Mouse (Mus musculus) limb, embryonic 11.5 days (tissue): ENCODE measurements at regions not wholly inside any gene's neighbourhood (a gene's known extent, or its start where the extent isn't known, plus 50 kb on each side); places are given as distances from the start of the nearest gene placed in this dataset.

Experiments
- ATAC-seq: fragments of 200-750 bp; cut with Nextera tagmentation; 2 replicates; pipeline ENCODE4 v1.8.0; 2017; ENCODE audit warnings: low read depth; ENCODE audit not compliant: insufficient number of reproducible peaks, low FRiP score, low TSS enrichment
- DNase-seq: peaks from one replicate; pipeline ENCODE4 v3.0.0-alpha.2; 2015; ENCODE audit warnings: low spot score
- H3K27ac ChIP-seq: fragments of 300-500 bp; sonication (generic); replicated peaks from 2 replicates; pipeline ENCODE4 v1.5.1; 2014; ENCODE audit warnings: low read depth, mild to moderate bottlenecking, low read length
- H3K27me3 ChIP-seq: fragments of 300-500 bp; sonication (generic); 2 replicates; pipeline ENCODE4 v1.6.1; 2014; ENCODE audit warnings: mild to moderate bottlenecking, low read length, mixed read lengths; ENCODE audit not compliant: control insufficient read depth, insufficient read depth
- H3K36me3 ChIP-seq: fragments of 300-500 bp; sonication (generic); 2 replicates; pipeline ENCODE4 v1.6.1; 2014; ENCODE audit warnings: mild to moderate bottlenecking, low read length, moderate library complexity, mixed read lengths; ENCODE audit not compliant: control insufficient read depth, insufficient read depth
- H3K4me1 ChIP-seq: fragments of 300-500 bp; sonication (generic); 2 replicates; pipeline ENCODE4 v1.6.1; 2014; ENCODE audit warnings: low read length, mixed read lengths; ENCODE audit not compliant: control insufficient read depth, insufficient read depth
- H3K4me2 ChIP-seq: fragments of 300-500 bp; sonication (generic); 2 replicates; pipeline ENCODE4 v1.6.1; 2014; ENCODE audit warnings: low read depth, mild to moderate bottlenecking, moderate library complexity; ENCODE audit not compliant: severe bottlenecking
- H3K4me3 ChIP-seq: fragments of 300-500 bp; sonication (generic); 2 replicates; pipeline ENCODE4 v1.5.1; 2014; ENCODE audit warnings: low read depth, low read length
- H3K9ac ChIP-seq: fragments of 300-500 bp; sonication (generic); 2 replicates; pipeline ENCODE4 v1.6.1; 2014; ENCODE audit warnings: mild to moderate bottlenecking, low read length
- H3K9me3 ChIP-seq: fragments of 300-500 bp; sonication (generic); 2 replicates; pipeline ENCODE4 v1.6.1; 2016; ENCODE audit warnings: low read length; ENCODE audit not compliant: control insufficient read depth
- whole genome bisulfite sequencing: fragments of 180-500 bp; shearing (Covaris S2); extraction: QIAGEN DNeasy Blood & Tissue Kit; methylation state at CpG from one replicate; pipeline ENCODE4 v1.1.7; 2014; 5-methylcytosine and 5-hydroxymethylcytosine counted together

DNA sequence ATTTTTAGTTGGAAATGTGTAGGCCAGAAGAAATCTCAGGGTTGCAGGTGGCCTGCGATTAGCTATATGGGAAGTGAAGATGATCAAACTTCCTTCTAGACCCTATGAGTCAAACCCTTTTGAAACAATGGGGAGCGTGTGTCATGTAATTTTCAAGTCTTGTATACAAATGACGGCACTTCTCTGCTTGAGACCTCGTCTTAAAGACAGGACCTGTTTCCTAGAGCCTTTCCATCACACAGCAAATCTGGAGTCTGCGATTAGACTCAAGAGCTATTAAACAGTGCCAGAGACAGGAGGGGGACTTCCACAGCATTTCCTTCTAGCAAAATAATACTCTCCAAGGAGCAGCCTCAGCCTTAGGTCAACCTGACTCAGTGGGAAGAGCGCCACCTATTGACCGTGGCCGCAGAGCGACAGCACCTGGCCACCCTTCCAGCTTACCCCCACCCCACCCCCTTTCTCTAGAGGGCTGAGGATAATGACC lies 358.9 kb upstream of the Adgrl2 start:
- Histone ChIP-seq H3K4me3 (no peak overlapping the region), H3K9me3 (no peaks in the 10 kb centered on the region), H3K27me3 (no peaks in the 10 kb centered on the region), H3K27ac (no peak overlapping the region), H3K4me2 (no peak overlapping the region), H3K36me3 (no peaks in the 10 kb centered on the region), H3K9ac (no peak overlapping the region), H3K4me1 (peaks cover 11% of the 10 kb centered on the region)
- DNase-seq (peak; percentile 81), ATAC-seq (peak; percentile 75; the same call in 1 of the 2 replicates)
- WGBS = 28% methylated on average over 9 of the region's 9 CpGs

DNA sequence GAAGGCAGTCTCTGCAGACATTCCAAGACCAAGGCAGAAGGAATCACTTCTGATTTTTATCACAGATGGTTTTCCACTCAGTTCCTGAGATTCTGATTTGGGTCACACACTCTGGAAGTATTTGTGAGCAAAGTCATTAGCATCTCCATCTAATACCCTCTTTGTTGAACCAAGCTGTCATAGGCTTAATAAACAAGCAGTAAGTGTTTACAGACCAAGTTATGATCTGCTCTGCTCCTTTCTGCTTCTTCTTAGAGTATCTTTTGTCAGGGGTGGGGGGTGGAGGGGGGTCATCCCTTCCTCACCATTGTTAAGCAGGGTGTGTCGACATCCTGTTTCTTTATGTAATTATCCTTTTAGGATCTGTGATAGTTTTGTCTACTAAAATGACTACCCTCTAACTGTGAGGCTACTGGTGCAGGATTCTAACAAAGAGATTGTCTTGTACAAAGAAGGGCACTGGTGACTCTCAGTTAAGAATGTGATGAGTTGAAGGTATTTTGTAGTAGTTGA lies 358.2 kb upstream of the Adgrl2 start:
- Histone ChIP-seq H3K4me3 (no peak overlapping the region), H3K36me3 (no peaks in the 10 kb centered on the region), H3K27me3 (no peaks in the 10 kb centered on the region), H3K9me3 (no peaks in the 10 kb centered on the region), H3K4me1 (peaks cover 11% of the 10 kb centered on the region), H3K27ac (no peak overlapping the region), H3K9ac (no peak overlapping the region), H3K4me2 (no peak overlapping the region)
- whole genome bisulfite sequencing = 81% methylated on average over 1 of the region's 1 CpGs
- no peak for ATAC-seq
- no peak for DNase-seq

DNA sequence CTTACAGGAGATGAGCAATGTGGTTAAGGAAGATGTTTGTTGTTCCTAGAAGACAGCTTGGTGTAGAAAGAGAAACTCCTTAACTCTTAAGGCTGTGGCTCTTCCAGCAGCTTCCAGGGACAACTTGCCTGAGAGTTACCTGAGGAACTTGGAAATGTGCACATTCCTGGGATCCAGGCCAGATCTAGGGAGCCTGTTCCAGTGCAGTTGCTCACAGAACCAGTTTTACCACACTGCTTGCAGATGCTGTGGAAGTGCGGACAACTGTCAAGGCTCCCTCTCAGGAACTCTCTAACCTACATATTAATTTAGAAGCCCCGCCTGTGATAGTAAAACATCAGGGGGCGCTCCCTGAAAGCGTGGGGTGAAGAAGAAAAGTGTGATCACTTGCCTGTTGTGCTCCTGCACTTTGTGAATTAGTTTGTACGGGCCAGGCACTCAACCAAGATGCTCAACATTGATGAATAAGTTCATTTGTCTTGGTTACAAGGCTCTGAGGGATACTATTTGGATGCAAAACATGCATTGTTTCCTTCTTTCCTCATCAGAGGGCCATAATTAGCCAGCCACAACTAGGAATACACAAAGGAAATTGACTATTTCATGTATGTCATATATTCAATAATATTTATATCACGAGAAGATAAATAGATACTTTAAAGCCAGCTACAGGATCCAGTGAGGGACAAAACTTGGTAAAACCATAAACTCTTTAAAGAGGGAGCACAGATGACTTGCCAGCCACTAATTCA lies 357.1 kb upstream of the Adgrl2 start:
- peaks cover 11% of the 10 kb centered on the region for H3K4me1 ChIP-seq
- no peaks in the 10 kb centered on the region for H3K9me3 ChIP-seq
- no peaks in the 10 kb centered on the region for H3K27me3 ChIP-seq
- 44% methylated on average over 6 of the region's 6 CpGs for WGBS
- H3K9ac ChIP-seq = no peak overlapping the region
- no peak overlapping the region for H3K4me2 ChIP-seq
- no peak overlapping the region for H3K27ac ChIP-seq
- DNase-seq (no peak), ATAC-seq (no peak)
- no peak overlapping the region for H3K4me3 ChIP-seq
- no peaks in the 10 kb centered on the region for H3K36me3 ChIP-seq

DNA sequence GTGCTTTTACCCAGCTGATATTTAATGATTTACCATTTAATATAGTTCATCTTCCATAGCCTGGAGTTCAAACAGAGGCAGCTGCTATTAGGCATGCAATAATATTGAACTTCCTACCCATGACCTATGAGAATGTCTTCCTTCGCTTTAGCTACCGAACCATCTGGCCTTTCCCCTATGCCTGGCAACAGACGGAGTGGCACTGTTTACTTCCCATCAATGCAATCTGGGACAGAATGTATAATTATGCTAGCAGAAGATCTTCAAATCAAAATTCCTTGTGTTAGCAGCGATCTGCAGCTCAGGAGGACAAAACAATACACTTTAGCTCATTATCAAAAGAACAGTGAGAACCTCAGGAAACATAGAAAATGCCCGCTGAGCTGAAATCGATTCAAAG lies 352.2 kb upstream of the Adgrl2 start:
- H3K4me3 ChIP-seq = no peak overlapping the region
- 89% methylated on average over 6 of the region's 6 CpGs for WGBS

GRCm38 (mm10) chr3:149339374-149339753 lies 349.0 kb upstream of the Adgrl2 start:
- Histone ChIP-seq H3K9me3 (no peaks in the 10 kb centered on the region), H3K4me1 (no peaks in the 10 kb centered on the region), H3K4me3 (no peak overlapping the region), H3K27ac (no peak overlapping the region), H3K27me3 (no peaks in the 10 kb centered on the region), H3K4me2 (no peak overlapping the region), H3K9ac (no peak overlapping the region), H3K36me3 (no peaks in the 10 kb centered on the region)
- ATAC-seq (no peak), DNase-seq (no peak)
- 78% methylated on average over 3 of the region's 3 CpGs for WGBS

More for the DNA sequence above, 352.2 kb upstream of the Adgrl2 start:
- DNase-seq (no peak), ATAC-seq (no peak)
- Histone ChIP-seq H3K27me3 (no peaks in the 10 kb centered on the region), H3K27ac (no peak overlapping the region), H3K36me3 (no peaks in the 10 kb centered on the region), H3K4me1 (no peaks in the 10 kb centered on the region), H3K4me2 (no peak overlapping the region), H3K9ac (no peak overlapping the region), H3K9me3 (no peaks in the 10 kb centered on the region)

- H3K27ac ChIP-seq = no peak overlapping the region
- no peak for DNase-seq
- ATAC-seq = no peak
- 63% methylated on average over 7 of the region's 7 CpGs for WGBS
- H3K9me3 ChIP-seq = no peaks in the 10 kb centered on the region
- no peaks in the 10 kb centered on the region for H3K4me1 ChIP-seq
- no peak overlapping the region for H3K9ac ChIP-seq
- H3K36me3 ChIP-seq = no peaks in the 10 kb centered on the region
- no peaks in the 10 kb centered on the region for H3K27me3 ChIP-seq
- no peak overlapping the region for H3K4me3 ChIP-seq
- H3K4me2 ChIP-seq = no peak overlapping the region
Measured at GRCm38 (mm10) chr3:149338684-149339373, 348.5 kb upstream of the Adgrl2 start.

DNA sequence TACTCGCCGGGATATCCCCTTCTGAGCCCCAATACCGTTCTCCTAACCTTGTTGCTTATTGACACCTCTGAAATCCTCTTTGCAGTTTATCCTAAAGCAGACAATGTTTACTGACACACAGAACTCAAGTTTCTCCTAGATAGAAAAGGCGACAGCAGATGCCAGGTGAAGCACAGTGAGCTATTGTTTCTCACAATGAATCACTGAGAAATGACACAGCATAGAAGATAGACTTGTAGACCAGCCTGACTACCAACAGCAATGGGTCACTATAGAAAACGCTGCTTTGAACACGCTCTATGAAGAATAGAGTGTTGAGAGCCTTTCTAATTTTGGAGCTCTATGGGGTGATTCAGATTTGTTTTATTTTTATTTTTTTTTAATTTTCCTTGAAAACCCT lies 344.9 kb upstream of the Adgrl2 start:
- 83% methylated on average over 6 of the region's 6 CpGs for WGBS
- H3K9me3 ChIP-seq = no peaks in the 10 kb centered on the region
- no peak overlapping the region for H3K4me2 ChIP-seq
- 0 out of 2 replicates have a peak, but pooled peaks cover 2% of the 10 kb centered on the region for H3K27me3 ChIP-seq
- DNase-seq (no peak), ATAC-seq (no peak)
- no peaks in the 10 kb centered on the region for H3K36me3 ChIP-seq
- H3K27ac ChIP-seq = no peak overlapping the region
- no peak overlapping the region for H3K9ac ChIP-seq
- H3K4me1 ChIP-seq = 0 out of 2 replicates have a peak, but pooled peaks cover 8% of the 10 kb centered on the region
- no peak overlapping the region for H3K4me3 ChIP-seq

- Histone ChIP-seq H3K36me3 (no peaks in the 10 kb centered on the region), H3K27ac (no peak overlapping the region), H3K9me3 (no peaks in the 10 kb centered on the region), H3K27me3 (0 out of 2 replicates have a peak, but pooled peaks cover 2% of the 10 kb centered on the region), H3K4me2 (no peak overlapping the region), H3K4me1 (0 out of 2 replicates have a peak, but pooled peaks cover 8% of the 10 kb centered on the region), H3K4me3 (no peak overlapping the region), H3K9ac (no peak overlapping the region)
- ATAC-seq (no peak), DNase-seq (no peak)
- WGBS = 86% methylated on average over 5 of the region's 5 CpGs
Measured at GRCm38 (mm10) chr3:149333607-149334006, 343.3 kb upstream of the Adgrl2 start.
